Mouse (Mus musculus) erythroid progenitor cell, adult 5-6 weeks (primary cell): Measurements from ENCODE around the gene Zbtb41. TPM values are rescaled to one million over a fixed set of nuclear protein-coding genes. Genes with fewer than 3 reads are reported as not detected.
"Not testable (repeated sequence)": the region's sequence is repeated elsewhere in the genome, so short reads cannot be mapped to it uniquely, and the experiment has no call there.

ENCODE experiments used
- ATAC-seq: replicated peaks from 2 replicates; pipeline ENCODE4 v1.8.0; 2016; ENCODE audit warnings: moderate number of reproducible peaks, mild to moderate bottlenecking, moderate TSS enrichment, inconsistent platforms; ENCODE audit not compliant: poor library complexity, low FRiP score, severe bottlenecking
- total RNA-seq, 2 experiments: library from RNA; stranded (forward) in 1 of 2; stranded (reverse) in 1 of 2; fragments of 150-400 nt in 1 of 2; fragments of 186-747, 209-891 nt in 1 of 2; gene quantifications; 2 replicates each; pipeline versions ENCODE4 v1.2.3 to v1.2.4; 2015 to 2017; ENCODE audit warnings: low replicate concordance in 2 of 2

Zbtb41 gene
- total RNA-seq (2015; ENCODE audit: low replicate concordance) (6.5 and 7.1 TPM in 2 replicates), total RNA-seq (2017; ENCODE audit: low replicate concordance) (5.8 and 7.3 TPM in 2 replicates)

GRCm38 (mm10) chr1:139421875-139422791 is at the start of gene Zbtb41:
TSS of gene Zbtb41 (plus strand) at chr1:139422288.
- peak; percentile 91 for ATAC-seq

- no peak for ATAC-seq
Observed at GRCm38 (mm10) chr1:139375900-139376299, 46.2 kb upstream of the Zbtb41 start.

DNA sequence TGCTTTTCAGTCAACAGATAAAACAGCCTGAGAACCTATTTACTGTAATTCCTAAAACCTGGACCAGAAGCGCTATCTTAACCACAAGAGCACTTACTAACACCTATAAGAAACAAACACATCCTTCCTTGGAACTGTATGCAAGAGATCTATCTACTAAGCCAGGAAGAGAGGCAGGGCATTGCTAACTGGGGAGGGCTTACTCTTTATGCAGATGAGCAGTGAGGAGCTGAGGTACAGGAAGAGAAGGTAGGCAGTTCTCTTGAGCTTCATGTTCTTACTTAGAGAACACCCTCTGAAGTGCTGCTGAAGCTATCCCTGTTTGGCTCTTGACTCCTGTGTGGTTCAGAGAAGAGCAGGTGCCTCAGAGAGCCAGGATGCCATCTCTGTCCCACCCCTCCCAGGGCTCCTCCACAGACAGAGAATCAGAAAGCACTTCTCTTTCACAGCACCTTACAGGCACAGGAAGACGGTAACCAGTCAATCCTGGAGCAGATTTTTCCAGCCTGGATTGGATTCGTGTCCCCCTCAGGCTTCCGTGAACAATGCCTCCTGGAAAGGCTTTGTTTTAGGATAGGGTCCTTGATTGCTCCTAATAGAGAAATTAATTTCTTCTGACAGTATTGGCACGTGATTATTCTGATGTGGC is 45.3 kb upstream of the Zbtb41 start, which contains the start of gene Crb1:
Crb1 (minus strand) TSS at position 463 of the 649 bp plus-strand sequence.
- no peak for ATAC-seq

- peak; percentile 34; the same call in 1 of the 2 replicates for ATAC-seq
Observed at GRCm38 (mm10) chr1:139378861-139379620, 43.0 kb upstream of the Zbtb41 start.

DNA sequence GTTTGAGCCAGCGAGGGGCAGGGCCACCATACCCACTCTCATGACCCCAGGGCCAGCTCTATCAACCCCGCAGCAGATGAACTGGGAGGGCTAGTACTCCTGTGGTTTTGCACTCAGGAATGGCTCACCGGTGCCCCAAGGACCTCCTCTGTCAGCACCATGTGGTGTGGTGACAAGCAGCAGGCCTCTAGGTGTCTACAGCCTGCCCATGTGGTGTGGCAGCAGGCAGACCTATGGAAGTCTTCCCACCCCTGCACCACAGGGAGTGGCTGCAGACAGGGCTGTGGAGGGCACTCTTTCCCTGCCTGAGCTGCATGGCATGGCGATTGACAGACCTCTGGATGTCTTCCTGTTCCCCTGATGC is 42.5 kb upstream of the Zbtb41 start:
- peak; percentile 54; the same call in 1 of the 2 replicates for ATAC-seq

DNA sequence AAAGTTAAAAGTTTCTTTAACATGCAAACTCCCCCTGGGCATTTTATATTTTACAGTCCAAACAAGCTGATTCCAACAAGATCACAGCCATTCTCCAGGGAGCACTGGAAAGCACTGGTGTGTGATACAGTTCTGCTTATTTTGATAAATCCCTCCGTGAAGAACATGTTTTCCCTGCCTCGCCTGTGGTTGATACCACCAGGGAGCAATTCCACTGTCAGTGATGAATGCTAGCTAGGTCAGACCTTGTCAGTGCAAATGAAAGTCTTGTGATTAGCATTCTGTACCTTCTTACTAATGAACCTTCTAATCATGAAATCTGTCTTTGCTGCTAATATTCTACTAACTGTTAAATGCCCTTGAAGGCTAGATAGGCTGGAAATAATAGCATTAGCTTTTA is 30.3 kb upstream of the Zbtb41 start:
- no peak for ATAC-seq

GRCm38 (mm10) chr1:139396589-139396988 is 25.5 kb upstream of the Zbtb41 start:
- ATAC-seq: no peak

DNA sequence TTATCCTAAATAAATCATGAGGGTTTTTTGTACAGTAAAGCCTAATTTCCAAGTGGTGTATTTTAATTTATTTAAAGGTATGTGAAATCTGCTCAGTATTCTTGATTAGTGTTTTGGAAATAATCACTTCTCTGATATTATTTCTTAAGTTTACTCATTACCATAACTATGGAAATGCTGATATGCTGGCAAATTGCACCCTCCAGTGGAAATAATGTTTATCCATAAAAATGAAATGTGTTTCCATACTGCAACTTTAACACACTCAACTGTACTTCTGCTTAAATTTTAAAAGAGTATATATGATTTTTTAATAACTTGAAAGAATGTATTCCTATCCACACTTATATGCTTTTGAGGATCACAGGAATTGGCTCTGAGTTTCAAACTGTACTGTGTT is 16.3 kb upstream of the Zbtb41 start:
- ATAC-seq: no peak

GRCm38 (mm10) chr1:139407701-139408100 is 14.4 kb upstream of the Zbtb41 start:
- ATAC-seq: no peak

DNA sequence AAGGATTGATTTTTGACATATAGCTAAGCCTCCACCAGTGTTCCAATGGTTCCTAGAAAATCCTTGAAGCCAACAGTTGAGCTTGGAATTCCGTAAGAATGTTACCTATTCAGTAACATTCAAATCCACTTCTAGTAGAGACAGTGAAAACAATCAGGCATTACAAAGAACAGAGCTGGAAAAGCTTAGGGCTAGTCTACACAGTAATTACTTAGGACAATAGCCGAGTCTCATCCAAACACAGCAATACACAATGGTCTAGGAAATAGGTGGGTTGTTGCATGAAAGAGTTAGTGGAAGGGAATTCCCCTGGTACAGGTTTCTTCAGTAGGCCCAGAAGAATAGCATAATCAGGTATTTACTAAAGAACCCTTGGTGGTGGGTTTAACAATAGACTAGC is 9.7 kb upstream of the Zbtb41 start:
- not testable (repeated sequence) for ATAC-seq

DNA sequence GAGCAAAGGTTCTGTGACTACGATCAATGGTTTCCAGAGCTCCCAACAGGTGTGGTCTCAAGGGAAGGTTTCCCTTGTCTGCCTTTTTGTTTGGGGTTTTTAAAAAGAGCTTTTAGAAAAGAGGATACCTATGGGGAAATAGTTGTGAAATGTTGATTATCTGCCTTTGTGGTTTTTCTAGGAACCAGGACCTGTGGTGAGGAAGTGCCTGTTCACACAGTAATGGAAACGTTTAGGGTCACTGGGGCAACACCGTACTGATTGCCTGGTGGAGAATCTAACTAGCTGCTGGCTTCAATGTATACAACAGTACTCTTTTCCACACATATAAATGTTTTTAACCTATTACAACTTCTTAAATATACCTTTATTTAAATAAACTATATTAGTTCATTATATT is 8.6 kb upstream of the Zbtb41 start:
- ATAC-seq: no peak

DNA sequence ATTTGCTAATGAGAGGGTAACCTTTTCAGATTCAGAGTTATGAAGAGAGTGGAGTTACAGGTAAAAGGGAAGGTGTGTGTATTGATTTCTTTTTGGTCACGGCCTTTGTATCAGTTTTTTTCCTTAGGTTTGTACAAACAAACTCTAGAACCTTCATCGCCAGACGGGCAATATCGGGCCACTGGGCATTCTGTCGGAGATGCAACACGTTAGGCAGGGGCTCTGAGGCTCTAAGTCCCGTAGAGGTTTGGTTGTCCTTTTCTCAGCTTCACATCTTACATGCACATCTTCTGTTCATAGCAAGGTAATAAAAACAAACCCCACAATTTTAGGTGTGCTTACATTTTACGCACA is 590 bp upstream of the Zbtb41 start:
- ATAC-seq: peak; percentile 54

DNA sequence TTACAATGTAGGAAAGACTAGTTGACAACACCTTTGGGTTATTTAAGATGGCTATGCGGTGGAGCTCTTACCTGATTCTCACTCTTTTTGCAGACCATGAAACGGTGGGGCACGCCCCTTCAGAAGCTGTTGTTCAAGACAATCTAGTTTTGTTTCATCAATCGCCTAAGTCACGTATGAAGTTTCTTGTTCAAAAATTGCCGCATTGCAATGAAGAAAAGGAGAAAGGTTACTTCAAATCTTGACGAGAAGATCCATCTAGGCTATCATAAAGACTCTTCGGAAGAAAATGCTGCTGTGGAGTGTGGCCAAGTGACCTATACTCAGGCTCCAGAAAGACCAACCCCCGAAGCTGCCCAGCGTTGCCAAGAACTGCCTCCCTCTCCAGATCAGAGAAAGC is 853 bp downstream of the Zbtb41 start:
- ATAC-seq: no peak

DNA sequence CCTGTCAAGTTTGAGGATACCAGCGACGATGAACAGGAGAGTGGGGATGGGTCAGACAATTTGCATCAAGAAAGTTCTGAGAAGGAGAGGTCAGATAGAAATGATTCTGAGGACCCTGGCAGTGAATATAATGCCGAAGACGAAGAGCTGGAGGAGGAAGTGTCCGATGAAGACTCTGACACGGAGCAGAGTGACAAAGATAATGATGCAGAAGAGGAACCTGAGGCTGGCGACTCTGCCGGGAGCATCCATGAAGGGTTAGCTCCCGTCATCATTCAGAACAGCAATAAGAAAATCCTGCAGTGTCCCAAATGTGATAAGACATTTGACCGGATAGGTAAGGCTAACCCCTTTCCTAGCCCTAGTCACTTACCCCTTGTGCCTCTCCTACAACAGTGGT is 1.8 kb downstream of the Zbtb41 start:
- no peak for ATAC-seq

- ATAC-seq: no peak
Observed at GRCm38 (mm10) chr1:139425006-139425405, 2.9 kb downstream of the Zbtb41 start.

- ATAC-seq: no peak
Observed at GRCm38 (mm10) chr1:139438373-139438772, 16.3 kb downstream of the Zbtb41 start.

DNA sequence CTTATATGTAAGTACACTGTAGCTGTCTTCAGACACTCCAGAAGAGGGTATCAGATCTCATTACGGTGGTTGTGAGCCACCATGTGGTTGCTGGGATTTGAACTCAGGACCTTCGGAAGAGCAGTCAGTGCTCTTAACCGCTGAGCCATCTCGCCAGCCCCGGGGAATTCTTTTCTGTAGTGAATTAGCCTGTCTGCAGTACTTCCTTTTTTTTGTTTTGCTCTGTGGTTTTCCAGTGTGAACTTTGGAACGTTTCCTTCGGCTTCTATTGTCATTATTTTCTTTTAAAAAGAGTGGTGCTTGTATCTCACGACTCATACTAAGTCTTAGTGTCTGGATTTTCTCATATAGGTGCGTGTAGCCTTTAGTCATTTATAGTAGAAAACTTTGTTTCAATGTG is 21.0 kb downstream of the Zbtb41 start:
- ATAC-seq: not testable (repeated sequence)

- ATAC-seq: peak; percentile 96
Observed at GRCm38 (mm10) chr1:139454340-139455225, 32.5 kb downstream of the Zbtb41 start, which contains the start of gene Aspm. TSS of gene Aspm (plus strand) at chr1:139454772.

DNA sequence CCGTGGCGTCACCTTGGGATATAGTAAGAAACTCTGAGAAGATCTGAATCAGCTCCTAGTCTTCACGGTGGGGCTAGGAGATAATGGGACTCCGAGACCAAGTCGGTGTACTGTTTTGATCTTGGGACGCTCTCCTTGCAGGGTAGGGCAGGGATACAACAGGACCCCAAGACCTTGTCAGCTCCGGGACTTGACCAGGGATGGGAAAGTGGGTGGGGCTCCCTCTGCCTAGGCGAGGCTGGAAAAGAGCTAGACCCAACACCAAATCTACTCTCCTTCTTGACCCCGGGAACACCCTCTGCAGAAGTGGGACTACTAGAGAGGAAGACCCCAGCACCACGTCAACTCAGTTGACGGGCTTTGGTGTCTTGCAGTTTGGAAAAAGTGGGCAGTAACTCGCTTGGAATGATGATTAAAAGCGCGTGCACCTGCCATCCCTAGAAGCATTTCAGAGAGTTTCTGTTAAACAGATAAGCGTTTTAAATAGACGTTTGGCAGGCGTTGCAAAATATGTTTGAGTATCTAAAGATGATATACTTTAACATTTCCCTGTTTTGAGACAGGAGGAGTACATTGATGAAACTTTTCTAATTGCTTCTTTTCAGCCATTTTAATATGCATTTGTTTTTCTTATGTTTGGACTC is 33.3 kb downstream of the Zbtb41 start:
- ATAC-seq: peak; percentile 73
